In the genomic region with DNA sequence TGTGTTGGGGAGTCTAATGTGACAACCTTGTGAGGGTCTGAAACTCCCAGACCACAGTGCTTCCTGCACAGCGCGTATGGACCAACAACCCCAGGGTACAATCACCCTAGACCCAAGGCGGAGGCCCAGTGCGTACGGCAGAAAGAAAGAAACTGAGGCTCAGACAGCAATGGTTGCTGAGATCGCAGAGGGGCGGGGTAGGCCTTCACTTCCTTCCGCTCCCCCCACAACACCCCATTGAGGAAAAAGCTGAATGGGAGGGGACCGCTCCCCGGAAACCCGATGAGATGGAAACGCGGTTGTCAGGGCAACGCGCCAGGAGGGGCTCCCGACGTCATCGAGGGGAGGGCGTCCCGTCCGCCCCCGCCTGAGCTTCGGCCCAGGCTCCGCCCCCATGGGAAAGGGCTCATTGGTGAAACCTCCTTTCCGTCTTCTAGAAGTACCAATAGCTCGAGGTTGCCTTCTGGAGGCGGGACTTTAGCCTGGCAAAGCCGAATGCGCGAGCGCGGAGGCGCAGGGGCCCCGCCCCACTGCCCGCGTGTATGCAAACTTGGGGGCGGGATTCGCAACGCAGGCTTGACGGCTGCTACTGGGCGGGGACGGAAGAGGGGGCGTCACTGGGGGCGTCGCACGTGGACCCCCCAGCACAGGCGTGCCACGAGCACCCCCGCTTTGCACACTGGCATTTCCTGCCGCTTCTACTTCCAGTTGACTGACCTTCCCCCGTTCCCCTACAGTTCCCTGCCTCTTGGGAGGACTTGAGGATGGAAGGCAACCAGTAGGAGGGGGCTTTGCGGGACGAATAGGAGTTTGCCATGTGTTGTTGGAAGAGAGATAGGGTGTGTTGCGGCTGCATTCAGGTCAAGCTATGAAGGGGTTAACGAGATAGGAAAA, we compare ENCODE assay signal across 8 mouse cellular contexts. TPM values are rescaled to one million over a fixed set of nuclear protein-coding genes. Genes with fewer than 3 reads are reported as not detected.
DNase-seq lines count a peak whose midpoint lies in the region; ATAC-seq and TF ChIP-seq lines count a peak whose summit lies in the region.

No protein-coding gene starts in this region.

- H3K9ac ChIP-seq in heart, embryonic 12.5 days, result peak overlapping the region; percentile 78
- 0 out of 2 replicates have a peak overlapping the region, but pooled peaks have one; percentile 18 for H3K9ac ChIP-seq in kidney, postnatal 0 days (ENCODE audit: low read depth, low read length)
- peak overlapping the region; percentile 66 for H3K9ac ChIP-seq in liver, embryonic 12.5 days
- peak overlapping the region; percentile 19; the same call in 1 of the 2 replicates for H3K9ac ChIP-seq in stomach, embryonic 15.5 days

- H3ac ChIP-seq in C2C12 (ENCODE audit: control insufficient read depth, insufficient read length, low read depth), result peak overlapping the region; percentile 43

- under 1% methylated on average over 55 of the region's 55 CpGs for WGBS in heart, embryonic 12.5 days
- WGBS in kidney, postnatal 0 days, result 2% methylated on average over 53 of the region's 55 CpGs
- WGBS in liver, embryonic 12.5 days (ENCODE audit: insufficient replicate concordance), result under 1% methylated on average over 55 of the region's 55 CpGs
- WGBS in stomach, embryonic 15.5 days, result under 1% methylated on average over 55 of the region's 55 CpGs

- H3K27me3 ChIP-seq in C2C12 (ENCODE audit: control insufficient read depth, insufficient read depth, insufficient read length), result no peaks in the 10 kb centered on the region
- peaks cover 13% of the 10 kb centered on the region for H3K27me3 ChIP-seq in erythroblast, embryonic 14.5 days (ENCODE audit: control insufficient read depth)
- no peaks in the 10 kb centered on the region for H3K27me3 ChIP-seq in heart, embryonic 12.5 days (replicated peaks)
- no peaks in the 10 kb centered on the region for H3K27me3 ChIP-seq in kidney, postnatal 0 days (ENCODE audit: insufficient read depth, low read length)
- H3K27me3 ChIP-seq in liver, embryonic 12.5 days (replicated peaks), result 0 out of 2 replicates have a peak, but pooled peaks cover 10% of the 10 kb centered on the region
- H3K27me3 ChIP-seq in stomach, embryonic 15.5 days (replicated peaks), result no peaks in the 10 kb centered on the region

- no peak for TF ChIP-seq CTCF in C2C12 (IDR thresholded peaks at IDR 0.05; ENCODE audit: control insufficient read depth, insufficient read depth, insufficient read length)
- no peak for TF ChIP-seq CTCF in brain, embryonic 14.5 days (IDR thresholded peaks at IDR 0.05; ENCODE audit: borderline replicate concordance, extremely low read depth, insufficient read depth, insufficient read length)
- no peak for TF ChIP-seq CTCF in kidney, postnatal 0 days (IDR thresholded peaks at IDR 0.05; ENCODE audit: low read depth)

- TF ChIP-seq POLR2A in brain, embryonic 14.5 days (IDR thresholded peaks at IDR 0.05; ENCODE audit: borderline replicate concordance, extremely low read depth, insufficient read depth, insufficient read length, poor library complexity, severe bottlenecking), result no peak

- H3K27ac ChIP-seq in heart, embryonic 12.5 days (ENCODE audit: poor library complexity, severe bottlenecking), result peak overlapping the region; percentile 97
- H3K27ac ChIP-seq in kidney, postnatal 0 days, result peak overlapping the region; percentile 98
- peak overlapping the region; percentile 86 for H3K27ac ChIP-seq in liver, embryonic 12.5 days
- H3K27ac ChIP-seq in stomach, embryonic 15.5 days, result peak overlapping the region; percentile 92

- H3K79me2 ChIP-seq in C2C12 (ENCODE audit: control insufficient read depth, insufficient read depth), result peaks cover 28% of the 10 kb centered on the region

- peaks cover 38% of the 10 kb centered on the region for H3K36me3 ChIP-seq in C2C12 (ENCODE audit: control insufficient read depth, insufficient read depth)
- H3K36me3 ChIP-seq in erythroblast, embryonic 14.5 days (ENCODE audit: control insufficient read depth), result peaks cover 29% of the 10 kb centered on the region
- peaks cover 31% of the 10 kb centered on the region for H3K36me3 ChIP-seq in heart, embryonic 12.5 days
- peaks cover 19% of the 10 kb centered on the region for H3K36me3 ChIP-seq in kidney, postnatal 0 days (ENCODE audit: insufficient read depth, low read length)
- peaks cover 28% of the 10 kb centered on the region for H3K36me3 ChIP-seq in liver, embryonic 12.5 days
- peaks cover 28% of the 10 kb centered on the region for H3K36me3 ChIP-seq in stomach, embryonic 15.5 days

- no peaks in the 10 kb centered on the region for H3K9me3 ChIP-seq in erythroblast, embryonic 14.5 days (ENCODE audit: control insufficient read depth, low read length)
- no peaks in the 10 kb centered on the region for H3K9me3 ChIP-seq in heart, embryonic 12.5 days (replicated peaks)
- no peaks in the 10 kb centered on the region for H3K9me3 ChIP-seq in kidney, postnatal 0 days (replicated peaks; ENCODE audit: low read length)
- H3K9me3 ChIP-seq in liver, embryonic 12.5 days (replicated peaks), result no peaks in the 10 kb centered on the region
- H3K9me3 ChIP-seq in stomach, embryonic 15.5 days, result no peaks in the 10 kb centered on the region

- H3K79me3 ChIP-seq in C2C12 (ENCODE audit: low read depth), result peaks cover 15% of the 10 kb centered on the region

- ATAC-seq in heart, embryonic 12.5 days (ENCODE audit: insufficient number of reproducible peaks, low FRiP score), result peak; percentile 83
- ATAC-seq in kidney, postnatal 0 days (replicated peaks; ENCODE audit: low FRiP score, low read depth), result peak; percentile 65
- ATAC-seq in liver, embryonic 12.5 days, result peak; percentile 84
- ATAC-seq in stomach, embryonic 15.5 days (ENCODE audit: insufficient read depth, low FRiP score, low read depth), result peak; percentile 81

- peaks cover 86% of the 10 kb centered on the region for H3K4me1 ChIP-seq in erythroblast, embryonic 14.5 days (ENCODE audit: control insufficient read depth)
- peaks cover 94% of the 10 kb centered on the region for H3K4me1 ChIP-seq in heart, embryonic 12.5 days (replicated peaks)
- peaks cover 81% of the 10 kb centered on the region for H3K4me1 ChIP-seq in kidney, postnatal 0 days (replicated peaks; ENCODE audit: insufficient read depth, low read length)
- H3K4me1 ChIP-seq in liver, embryonic 12.5 days, result peaks cover 95% of the 10 kb centered on the region
- H3K4me1 ChIP-seq in stomach, embryonic 15.5 days, result peaks cover 92% of the 10 kb centered on the region

- peak; percentile 99 for DNase-seq in brain, embryonic 14.5 days (ENCODE audit: low read depth)
- DNase-seq in kidney, postnatal 0 days (ENCODE audit: low spot score), result peak; percentile 99
- peak; percentile 99 to 100 for DNase-seq in natural killer cell, adult 2 months (ENCODE audit: low spot score in 2 of 2)

- H3K4me3 ChIP-seq in C2C12 (ENCODE audit: insufficient read depth, poor library complexity, severe bottlenecking), result peak overlapping the region; percentile 29
- H3K4me3 ChIP-seq in erythroblast, embryonic 14.5 days (replicated peaks), result peak overlapping the region; percentile 65
- peak overlapping the region; percentile 41 for H3K4me3 ChIP-seq in heart, embryonic 12.5 days
- peak overlapping the region; percentile 37 for H3K4me3 ChIP-seq in kidney, postnatal 0 days (replicated peaks; ENCODE audit: low read depth, low read length)
- peak overlapping the region; percentile 59 for H3K4me3 ChIP-seq in liver, embryonic 12.5 days
- peak overlapping the region; percentile 47 for H3K4me3 ChIP-seq in stomach, embryonic 15.5 days (replicated peaks)

- peak overlapping the region; percentile 86 for H3K4me2 ChIP-seq in heart, embryonic 12.5 days
- peak overlapping the region; percentile 67 for H3K4me2 ChIP-seq in kidney, postnatal 0 days (ENCODE audit: low read length)
- peak overlapping the region; percentile 96 for H3K4me2 ChIP-seq in liver, embryonic 12.5 days
- H3K4me2 ChIP-seq in stomach, embryonic 15.5 days, result peak overlapping the region; percentile 77

RNA-seq across cellular contexts. Expression of a gene that starts 6.0 kb away (rescaled TPM):
- polyA plus RNA-seq in C2C12 (2012; fragmentation: generic; extraction: Trizol), result 30.9 TPM
- 381 and 490 TPM in 2 replicates for polyA plus RNA-seq in brain, embryonic 14.5 days (2012; rRNA removed)
- polyA plus RNA-seq in erythroblast, embryonic 14.5 days (2012), result 3.9 and 4.3 TPM in 2 replicates
- 110 and 118 TPM in 2 replicates for polyA plus RNA-seq in heart, embryonic 12.5 days (2016; fragmentation: Nextera tagmentation; extraction: Ambion mirVana)
- 290 and 317 TPM in 2 replicates for polyA plus RNA-seq in kidney, postnatal 0 days (2015; fragmentation: Nextera tagmentation; extraction: Ambion mirVana)
- polyA plus RNA-seq in liver, embryonic 12.5 days (2016; fragmentation: Nextera tagmentation; extraction: Ambion mirVana), result 22.1 and 27.3 TPM in 2 replicates
- polyA plus RNA-seq in stomach, embryonic 15.5 days (2015; fragmentation: Nextera tagmentation; extraction: Ambion mirVana), result 90.3 and 103 TPM in 2 replicates

RNA-seq across cellular contexts. Expression of a gene that starts 11.7 kb away (rescaled TPM):
- polyA plus RNA-seq in C2C12 (2012; fragmentation: generic; extraction: Trizol), result 77.5 TPM
- 177 and 213 TPM in 2 replicates for polyA plus RNA-seq in brain, embryonic 14.5 days (2012; rRNA removed)
- 7.0 and 9.3 TPM in 2 replicates for polyA plus RNA-seq in erythroblast, embryonic 14.5 days (2012)
- polyA plus RNA-seq in heart, embryonic 12.5 days (2016; fragmentation: Nextera tagmentation; extraction: Ambion mirVana), result 25.9 and 28.9 TPM in 2 replicates
- polyA plus RNA-seq in kidney, postnatal 0 days (2015; fragmentation: Nextera tagmentation; extraction: Ambion mirVana), result 13.7 and 18.6 TPM in 2 replicates
- 5.7 and 6.3 TPM in 2 replicates for polyA plus RNA-seq in liver, embryonic 12.5 days (2016; fragmentation: Nextera tagmentation; extraction: Ambion mirVana)
- polyA plus RNA-seq in stomach, embryonic 15.5 days (2015; fragmentation: Nextera tagmentation; extraction: Ambion mirVana), result 16.0 and 19.8 TPM in 2 replicates

RNA-seq across cellular contexts. Expression of a gene that starts 12.9 kb away (rescaled TPM):
- 33.4 TPM for polyA plus RNA-seq in C2C12 (2012; fragmentation: generic; extraction: Trizol)
- 18.5 and 21.2 TPM in 2 replicates for polyA plus RNA-seq in brain, embryonic 14.5 days (2012; rRNA removed)
- 0.60 and 0.99 TPM in 2 replicates for polyA plus RNA-seq in erythroblast, embryonic 14.5 days (2012)
- polyA plus RNA-seq in heart, embryonic 12.5 days (2016; fragmentation: Nextera tagmentation; extraction: Ambion mirVana), result 10.4 and 11.7 TPM in 2 replicates
- 9.3 and 11.0 TPM in 2 replicates for polyA plus RNA-seq in kidney, postnatal 0 days (2015; fragmentation: Nextera tagmentation; extraction: Ambion mirVana)
- 14.0 and 16.4 TPM in 2 replicates for polyA plus RNA-seq in liver, embryonic 12.5 days (2016; fragmentation: Nextera tagmentation; extraction: Ambion mirVana)
- polyA plus RNA-seq in stomach, embryonic 15.5 days (2015; fragmentation: Nextera tagmentation; extraction: Ambion mirVana), result 17.5 and 19.7 TPM in 2 replicates

RNA-seq across cellular contexts. Expression of a gene that starts 19.2 kb away (rescaled TPM):
- 12.1 TPM for polyA plus RNA-seq in C2C12 (2012; fragmentation: generic; extraction: Trizol)
- 152 and 242 TPM in 2 replicates for polyA plus RNA-seq in brain, embryonic 14.5 days (2012; rRNA removed)
- 0.15 and 0.52 TPM in 2 replicates for polyA plus RNA-seq in erythroblast, embryonic 14.5 days (2012)
- 1.7 and 3.6 TPM in 2 replicates for polyA plus RNA-seq in heart, embryonic 12.5 days (2016; fragmentation: Nextera tagmentation; extraction: Ambion mirVana)
- polyA plus RNA-seq in kidney, postnatal 0 days (2015; fragmentation: Nextera tagmentation; extraction: Ambion mirVana), result 4.7 and 6.4 TPM in 2 replicates
- polyA plus RNA-seq in liver, embryonic 12.5 days (2016; fragmentation: Nextera tagmentation; extraction: Ambion mirVana), result 0.94 and 0.96 TPM in 2 replicates
- 5.1 and 6.7 TPM in 2 replicates for polyA plus RNA-seq in stomach, embryonic 15.5 days (2015; fragmentation: Nextera tagmentation; extraction: Ambion mirVana)

RNA-seq across cellular contexts. Expression of a gene that starts 19.5 kb away (rescaled TPM):
- 3.2 TPM for polyA plus RNA-seq in C2C12 (2012; fragmentation: generic; extraction: Trizol)
- polyA plus RNA-seq in brain, embryonic 14.5 days (2012; rRNA removed), result 57.2 and 66.4 TPM in 2 replicates
- polyA plus RNA-seq in erythroblast, embryonic 14.5 days (2012), result 0.10 and 0.16 TPM in 2 replicates
- polyA plus RNA-seq in heart, embryonic 12.5 days (2016; fragmentation: Nextera tagmentation; extraction: Ambion mirVana), result 16.6 and 17.2 TPM in 2 replicates
- polyA plus RNA-seq in kidney, postnatal 0 days (2015; fragmentation: Nextera tagmentation; extraction: Ambion mirVana), result 10.2 and 10.5 TPM in 2 replicates
- 3.1 and 3.4 TPM in 2 replicates for polyA plus RNA-seq in liver, embryonic 12.5 days (2016; fragmentation: Nextera tagmentation; extraction: Ambion mirVana)
- 15.7 TPM in 2 replicates for polyA plus RNA-seq in stomach, embryonic 15.5 days (2015; fragmentation: Nextera tagmentation; extraction: Ambion mirVana)

Comparison
In these comparisons a context has a peak if more than half of its experiments do, and no peak if none do; other contexts are left out.
1. Peak in every context shown above with its lines: DNase-seq, ATAC-seq, H3K4me3 ChIP-seq and H3K27ac ChIP-seq.
2. H3K9ac ChIP-seq: peak in every context shown above with its lines; median percentile 78 in heart, embryonic 12.5 days; 66 in liver, embryonic 12.5 days; 19 in stomach, embryonic 15.5 days; 18 in kidney, postnatal 0 days.